ENCODE assay signal across 9 mouse cellular contexts in genomic region chr10:62186882-62187281, GRCm38 (mm10). TPM values are rescaled to one million over a fixed set of nuclear protein-coding genes. Genes with fewer than 3 reads are reported as not detected.
A peak's percentile ranks its signal among the peaks of the same experiment; 100 is the strongest.
DNase-seq lines count a peak whose midpoint lies in the region; ATAC-seq and TF ChIP-seq lines count a peak whose summit lies in the region.
"Had no signal": no experiment of that assay in that cellular context is flagged by ENCODE, and none has a peak within 500 bp of the region (broad histone marks: within the 10 kb centered on the region; RNA-seq: fewer than 3 reads in every experiment).

No protein-coding gene starts in this region.

- 22% methylated on average over 7 of the region's 7 CpGs for WGBS in bone marrow, adult 2 months
- 18% methylated on average over 7 of the region's 7 CpGs for WGBS in lung, embryonic 16.5 days

- H3K79me2 ChIP-seq in CH12.LX (replicated peaks; ENCODE audit: control insufficient read depth, extremely low read depth, insufficient read depth, poor library complexity, severe bottlenecking), result no peaks in the 10 kb centered on the region

- H3K9ac ChIP-seq in CH12.LX (ENCODE audit: insufficient read depth, low read depth), result no peak overlapping the region
- H3K9ac ChIP-seq in lung, embryonic 16.5 days (ENCODE audit: low read length), result no peak overlapping the region
- H3K9ac ChIP-seq: heart, embryonic 13.5 days had no signal

- peak; percentile 64 for DNase-seq in CH12.LX (ENCODE audit: extremely low read depth)
- DNase-seq in heart, postnatal 25 days (ENCODE audit: low spot score), result peak; percentile 25
- peak; percentile 80 to 89 for DNase-seq in layer of hippocampus, adult 2 months (ENCODE audit: low spot score in 2 of 2)
- peak; percentile 46 for DNase-seq in retina, adult 2 months (ENCODE audit: low read depth, low spot score)
- peak; percentile 85 for DNase-seq in thymus, postnatal 25 days

- ATAC-seq in erythroid progenitor cell, adult 5-6 weeks (replicated peaks; ENCODE audit: low FRiP score, poor library complexity, severe bottlenecking), result peak; percentile 50; the same call in 1 of the 2 replicates
- ATAC-seq in lung, embryonic 16.5 days (ENCODE audit: low read depth), result peak; percentile 58

- intact Hi-C loops in heart, postnatal 25 days (cut with DNase I), result loop anchor here (1.0 kb wide), 1 partner anchor 56 kb away; no protein-coding TSS in a partner anchor

- no peaks in the 10 kb centered on the region for H3K36me3 ChIP-seq in CH12.LX (replicated peaks in 1 of 2; ENCODE audit: control insufficient read depth in 1 of 2, insufficient read depth in 1 of 2, low read length in 1 of 2)
- H3K36me3 ChIP-seq in lung, embryonic 16.5 days (ENCODE audit: control insufficient read depth, insufficient read depth, low read length), result no peaks in the 10 kb centered on the region; the same call in 1 of the 2 replicates
- H3K36me3 ChIP-seq: heart, embryonic 13.5 days had no signal

- peaks cover 0 to 9% of the 10 kb centered on the region in 2 experiments; a peak in 2 of 4 replicates for H3K4me1 ChIP-seq in CH12.LX (ENCODE audit: control insufficient read depth in 1 of 2, insufficient read depth in 2 of 2)
- peaks cover 3% of the 10 kb centered on the region for H3K4me1 ChIP-seq in bone marrow, adult 2 months (ENCODE audit: control insufficient read depth, insufficient read depth, low read length)
- no peaks in the 10 kb centered on the region for H3K4me1 ChIP-seq in lung, embryonic 16.5 days (replicated peaks; ENCODE audit: control insufficient read depth, insufficient read depth, low read length)

- TF ChIP-seq EP300 in CH12.LX (IDR thresholded peaks at IDR 0.05; ENCODE audit: low read length), result no peak

- dilution Hi-C loops in CH12.LX (cut with MboI; ENCODE audit: extremely low pct_ligation_motif_present, extremely low pct_unique_long_range_greater_than_20kb, low sequenced_read_pairs), result no loop called here

- H3K4me2 ChIP-seq in CH12.LX (ENCODE audit: insufficient read depth, low read depth, poor library complexity, severe bottlenecking), result no peak overlapping the region
- no peak overlapping the region for H3K4me2 ChIP-seq in lung, embryonic 16.5 days (ENCODE audit: low read depth, low read length)
- H3K4me2 ChIP-seq: heart, embryonic 13.5 days had no signal

- no peak overlapping the region for H3K4me3 ChIP-seq in CH12.LX (replicated peaks in 1 of 3; ENCODE audit: low read depth in 2 of 3, low read length in 2 of 3, poor library complexity in 1 of 3)
- no peak overlapping the region for H3K4me3 ChIP-seq in bone marrow, adult 2 months (replicated peaks; ENCODE audit: control insufficient read depth, low read depth, low read length)
- H3K4me3 ChIP-seq in layer of hippocampus, adult 2 months, result no peak overlapping the region
- no peak overlapping the region for H3K4me3 ChIP-seq in lung, embryonic 16.5 days (ENCODE audit: low read length)
- H3K4me3 ChIP-seq: heart, embryonic 13.5 days had no signal

- in situ Hi-C loops in CH12.LX (cut with MboI; ENCODE audit: low pct_ligation_motif_present, low pct_unique_long_range_greater_than_20kb, low sequenced_read_pairs), result loop anchor here (5.0 kb wide), 2 partner anchors 55 to 85 kb away; no protein-coding TSS in a partner anchor

- H3K9me3 ChIP-seq in CH12.LX (replicated peaks; ENCODE audit: low read length), result no peaks in the 10 kb centered on the region
- H3K9me3 ChIP-seq in lung, embryonic 16.5 days (ENCODE audit: control insufficient read depth, low read length), result no peaks in the 10 kb centered on the region
- H3K9me3 ChIP-seq: heart, embryonic 13.5 days had no signal

- no peak overlapping the region for H3K27ac ChIP-seq in CH12.LX (ENCODE audit: insufficient read depth, low read depth)
- H3K27ac ChIP-seq in bone marrow, adult 2 months (ENCODE audit: control insufficient read depth, insufficient read depth, low read depth, low read length, poor library complexity), result no peak overlapping the region
- H3K27ac ChIP-seq in layer of hippocampus, adult 2 months, result no peak overlapping the region
- no peak overlapping the region for H3K27ac ChIP-seq in lung, embryonic 16.5 days (ENCODE audit: low read length)
- H3K27ac ChIP-seq: heart, embryonic 13.5 days had no signal

- H3K27me3 ChIP-seq in CH12.LX (replicated peaks), result peaks cover 79% of the 10 kb centered on the region
- H3K27me3 ChIP-seq in lung, embryonic 16.5 days (ENCODE audit: control insufficient read depth, insufficient read depth, low read depth, low read length), result no peaks in the 10 kb centered on the region

- no peak for TF ChIP-seq POLR2A in CH12.LX (IDR thresholded peaks at IDR 0.05; ENCODE audit: low read depth, low read length)
- no peak for TF ChIP-seq POLR2A in bone marrow, adult 2 months (IDR thresholded peaks at IDR 0.05; ENCODE audit: borderline replicate concordance, control insufficient read depth, low read depth, low read length)

- peak; percentile 75 to 96 for TF ChIP-seq CTCF in CH12.LX (conservative IDR thresholded peaks at IDR 0.05 in 1 of 2, IDR thresholded peaks at IDR 0.05 in 1 of 2; ENCODE audit: low read depth in 2 of 2, low read length in 2 of 2)
- TF ChIP-seq CTCF in bone marrow, adult 2 months (IDR thresholded peaks at IDR 0.05; ENCODE audit: control insufficient read depth, insufficient read depth, low read length), result peak; percentile 95
- TF ChIP-seq CTCF in layer of hippocampus, adult 2 months (conservative IDR thresholded peaks at IDR 0.05), result peak; percentile 98

- peak; percentile 98 for TF ChIP-seq RAD21 in CH12.LX (IDR thresholded peaks at IDR 0.05; ENCODE audit: low read depth, low read length)

TF ChIP-seq in CH12.LX, 34 proteins besides CTCF, POLR2A, EP300 and RAD21:
- TF ChIP-seq SMC3 (IDR thresholded peaks at IDR 0.05; ENCODE audit: low read depth, low read length), result peak; percentile 94
- TF ChIP-seq CHD1 (IDR thresholded peaks at IDR 0.05; ENCODE audit: low read depth, low read length), result no peak
- TF ChIP-seq ZC3H11A (IDR thresholded peaks at IDR 0.05; ENCODE audit: low read depth, low read length), result peak; percentile 80
- TF ChIP-seq IRF4 (IDR thresholded peaks at IDR 0.05; ENCODE audit: low read depth, low read length), result 0 out of 2 replicates have a peak, but pooled peaks have one; percentile 18
TF ChIP-seq in CH12.LX: peak in this region for 3.

RNA-seq across cellular contexts. Expression of gene Fam241b, which starts 43.2 kb away (rescaled TPM):
- total RNA-seq in CH12.LX (2012; rRNA removed), result 0.21 and 0.38 TPM in 2 replicates
- total RNA-seq in CH12.LX (2014; rRNA removed), result 0.28 TPM in 1 of 2 replicates, not detected in the other
- polyA plus RNA-seq in CH12.LX (2012; ENCODE audit: insufficient read length, low read depth), result not detected in 2 replicates
- polyA plus RNA-seq in bone marrow, adult 2 months (2011; ENCODE audit: insufficient read depth, insufficient read length, low replicate concordance, missing spikeins), result 2.0 TPM in 1 of 2 replicates, not detected in the other
- not detected in 2 replicates for total RNA-seq in erythroid progenitor cell, adult 5-6 weeks (2015; ENCODE audit: low replicate concordance)
- total RNA-seq in erythroid progenitor cell, adult 5-6 weeks (2017; ENCODE audit: low replicate concordance), result not detected in 2 replicates
- 1 to 10 TPM; 1.6 TPM for total RNA-seq in heart, postnatal 25 days (2021)
- total RNA-seq in layer of hippocampus, adult 2 months (2021), result 10 to 100 TPM; 36.2 to 40.6 TPM
- polyA plus RNA-seq in lung, embryonic 16.5 days (2015; fragmentation: Nextera tagmentation; extraction: Ambion mirVana), result 16.2 and 18.4 TPM in 2 replicates

RNA-seq across cellular contexts. Expression of gene Tspan15, which starts 44.2 kb away (rescaled TPM):
- total RNA-seq in CH12.LX (2012; rRNA removed) (0.08 and 0.30 TPM in 2 replicates), CH12.LX (2014; rRNA removed) (0.12 TPM in 1 of 2 replicates, not detected in the other)
- not detected in 2 replicates for polyA plus RNA-seq in CH12.LX (2012; ENCODE audit: insufficient read length, low read depth)
- 2.7 and 5.3 TPM in 2 replicates for polyA plus RNA-seq in bone marrow, adult 2 months (2011; ENCODE audit: insufficient read depth, insufficient read length, low replicate concordance, missing spikeins)
- total RNA-seq in erythroid progenitor cell, adult 5-6 weeks (2015; ENCODE audit: low replicate concordance), result 0.36 and 5.4 TPM in 2 replicates
- total RNA-seq in erythroid progenitor cell, adult 5-6 weeks (2017; ENCODE audit: low replicate concordance), result 0.77 and 9.4 TPM in 2 replicates
- 1 to 10 TPM; 8.3 to 8.6 TPM for total RNA-seq in heart, postnatal 25 days (2021)
- total RNA-seq in layer of hippocampus, adult 2 months (2021), result 10 to 100 TPM; 13.6 to 15.9 TPM
- 96.1 and 116 TPM in 2 replicates for polyA plus RNA-seq in lung, embryonic 16.5 days (2015; fragmentation: Nextera tagmentation; extraction: Ambion mirVana)

RNA-seq across cellular contexts. Expression of gene Neurog3, which starts 54.0 kb away (rescaled TPM):
- total RNA-seq in CH12.LX (2012; rRNA removed) (not detected in 2 replicates), CH12.LX (2014; rRNA removed) (not detected in 2 replicates)
- polyA plus RNA-seq in CH12.LX (2012; ENCODE audit: insufficient read length, low read depth), result not detected in 2 replicates
- polyA plus RNA-seq in bone marrow, adult 2 months (2011; ENCODE audit: insufficient read depth, insufficient read length, low replicate concordance, missing spikeins), result not detected in 2 replicates
- not detected in 2 replicates for total RNA-seq in erythroid progenitor cell, adult 5-6 weeks (2015; ENCODE audit: low replicate concordance)
- not detected in 2 replicates for total RNA-seq in erythroid progenitor cell, adult 5-6 weeks (2017; ENCODE audit: low replicate concordance)
- total RNA-seq in heart, postnatal 25 days (2021), result not detected
- not detected for total RNA-seq in layer of hippocampus, adult 2 months (2021)
- polyA plus RNA-seq in lung, embryonic 16.5 days (2015; fragmentation: Nextera tagmentation; extraction: Ambion mirVana), result not detected in 2 replicates
- polyA plus RNA-seq: heart, embryonic 13.5 days had no signal

Comparison
In these comparisons a context has a peak if more than half of its experiments do, and no peak if none do; other contexts are left out.
1. DNase-seq: peak in every context shown above with its lines; median percentile 85 in thymus, postnatal 25 days; 84 in layer of hippocampus, adult 2 months; 64 in CH12.LX; 46 in retina, adult 2 months; 25 in heart, postnatal 25 days.
2. RNA of gene Fam241b, which starts 43.2 kb away (total RNA-seq): 36.2 to 40.6 TPM in layer of hippocampus, adult 2 months; 1.6 TPM in heart, postnatal 25 days, 0.21 to 0.38 TPM in CH12.LX and not detected in erythroid progenitor cell, adult 5-6 weeks; every median in the first group is over 10 times any median in the second.
3. Peak in every context shown above with its lines, with median percentiles within 50 percentile points of each other: CTCF ChIP-seq.